Mouse (Mus musculus): ENCODE results near the gene Lsm7. TPM values are rescaled to one million over a fixed set of nuclear protein-coding genes. Genes with fewer than 3 reads are reported as not detected.
A peak's percentile ranks its signal among the peaks of the same experiment; 100 is the strongest.

The Lsm7 gene
- polyA plus RNA-seq, 1 experiment = 219 TPM

- Histone ChIP-seq H3K4me1 (peaks cover 75% of the 10 kb centered on the region), H3K36me3 (replicated peaks; ENCODE audit: low read length) (peaks cover 36% of the 10 kb centered on the region)
Measured at GRCm38 (mm10) chr10:80827870-80828420, 27.1 kb downstream of the Lsm7 start.

GRCm38 (mm10) chr10:80827063-80827869 is 27.7 kb downstream of the Lsm7 start:
- peaks cover under 1% of the 10 kb centered on the region for H3K27me3 ChIP-seq (replicated peaks)
- peaks cover 74% of the 10 kb centered on the region for H3K4me1 ChIP-seq
- H3K4me3 ChIP-seq (replicated peaks) = peak overlapping the region; percentile 93
- no peaks in the 10 kb centered on the region for H3K9me3 ChIP-seq
- peaks cover 36% of the 10 kb centered on the region for H3K36me3 ChIP-seq (replicated peaks; ENCODE audit: low read length)
- TF ChIP-seq GATA1 (IDR thresholded peaks at IDR 0.05; ENCODE audit: borderline replicate concordance, low read length) = no peak
- no peak for TF ChIP-seq FLI1 (IDR thresholded peaks at IDR 0.05; ENCODE audit: low read length)

More at GRCm38 (mm10) chr10:80827870-80828420, 27.1 kb downstream of the Lsm7 start:
- Histone ChIP-seq H3K4me3 (replicated peaks) (peak overlapping the region; percentile 93), H3K27me3 (replicated peaks) (peaks cover 4% of the 10 kb centered on the region), H3K9me3 (no peaks in the 10 kb centered on the region)
- TF ChIP-seq GATA1 (IDR thresholded peaks at IDR 0.05; ENCODE audit: borderline replicate concordance, low read length) (no peak), FLI1 (IDR thresholded peaks at IDR 0.05; ENCODE audit: low read length) (no peak)

GRCm38 (mm10) chr10:80826151-80827062 is 28.6 kb downstream of the Lsm7 start, which contains the start of gene Oaz1:
Gene Oaz1 (plus strand): TSS chr10:80826656.
- H3K4me1 ChIP-seq = peaks cover 71% of the 10 kb centered on the region
- H3K36me3 ChIP-seq (replicated peaks; ENCODE audit: low read length) = peaks cover 36% of the 10 kb centered on the region
- peak within 1 kb of the TSS; percentile 93 for H3K4me3 ChIP-seq (replicated peaks)
- no peaks in the 10 kb centered on the region for H3K9me3 ChIP-seq
- TF ChIP-seq GATA1 (IDR thresholded peaks at IDR 0.05; ENCODE audit: borderline replicate concordance, low read length) (no peak), FLI1 (IDR thresholded peaks at IDR 0.05; ENCODE audit: low read length) (no peak)
- H3K27me3 ChIP-seq (replicated peaks) = no peaks in the 10 kb centered on the region

- TF ChIP-seq GATA1 (IDR thresholded peaks at IDR 0.05; ENCODE audit: borderline replicate concordance, low read length) = no peak
- TF ChIP-seq FLI1 (IDR thresholded peaks at IDR 0.05; ENCODE audit: low read length) = no peak
- H3K27me3 ChIP-seq (replicated peaks) = no peaks in the 10 kb centered on the region
- H3K36me3 ChIP-seq (replicated peaks; ENCODE audit: low read length) = peaks cover 23% of the 10 kb centered on the region
- H3K9me3 ChIP-seq = no peaks in the 10 kb centered on the region
- H3K4me3 ChIP-seq (replicated peaks) = peak overlapping the region; percentile 21
- peaks cover 55% of the 10 kb centered on the region for H3K4me1 ChIP-seq
Measured at GRCm38 (mm10) chr10:80824827-80825226, 30.2 kb downstream of the Lsm7 start.

GRCm38 (mm10) chr10:80823847-80824643 is 31.0 kb downstream of the Lsm7 start:
- H3K4me3 ChIP-seq (replicated peaks) = peak overlapping the region; percentile 86
- peaks cover 54% of the 10 kb centered on the region for H3K4me1 ChIP-seq
- no peak for TF ChIP-seq FLI1 (IDR thresholded peaks at IDR 0.05; ENCODE audit: low read length)
- no peak for TF ChIP-seq GATA1 (IDR thresholded peaks at IDR 0.05; ENCODE audit: borderline replicate concordance, low read length)

GRCm38 (mm10) chr10:80823316-80823715 is 31.7 kb downstream of the Lsm7 start:
- no peaks in the 10 kb centered on the region for H3K27me3 ChIP-seq (replicated peaks)
- H3K9me3 ChIP-seq = no peaks in the 10 kb centered on the region
- TF ChIP-seq GATA1 (IDR thresholded peaks at IDR 0.05; ENCODE audit: borderline replicate concordance, low read length) = no peak
- TF ChIP-seq FLI1 (IDR thresholded peaks at IDR 0.05; ENCODE audit: low read length) = no peak
- H3K36me3 ChIP-seq (replicated peaks; ENCODE audit: low read length) = peaks cover 10% of the 10 kb centered on the region
- no peak overlapping the region for H3K4me3 ChIP-seq (replicated peaks)
- H3K4me1 ChIP-seq = peaks cover 57% of the 10 kb centered on the region

More at GRCm38 (mm10) chr10:80823847-80824643, 31.0 kb downstream of the Lsm7 start:
- Histone ChIP-seq H3K27me3 (replicated peaks) (no peaks in the 10 kb centered on the region), H3K36me3 (replicated peaks; ENCODE audit: low read length) (peaks cover 15% of the 10 kb centered on the region), H3K9me3 (no peaks in the 10 kb centered on the region)

GRCm38 (mm10) chr10:80822528-80822927 is 32.5 kb downstream of the Lsm7 start:
- H3K36me3 ChIP-seq (replicated peaks; ENCODE audit: low read length) = peaks cover 3% of the 10 kb centered on the region
- TF ChIP-seq FLI1 (IDR thresholded peaks at IDR 0.05; ENCODE audit: low read length) = no peak
- no peak for TF ChIP-seq GATA1 (IDR thresholded peaks at IDR 0.05; ENCODE audit: borderline replicate concordance, low read length)
- peaks cover 51% of the 10 kb centered on the region for H3K4me1 ChIP-seq
- peak overlapping the region; percentile 78 for H3K4me3 ChIP-seq (replicated peaks)
- H3K27me3 ChIP-seq (replicated peaks) = no peaks in the 10 kb centered on the region
- no peaks in the 10 kb centered on the region for H3K9me3 ChIP-seq

GRCm38 (mm10) chr10:80821991-80822390 is 33.0 kb downstream of the Lsm7 start:
- Histone ChIP-seq H3K36me3 (replicated peaks; ENCODE audit: low read length) (no peaks in the 10 kb centered on the region), H3K27me3 (replicated peaks) (no peaks in the 10 kb centered on the region), H3K9me3 (no peaks in the 10 kb centered on the region), H3K4me3 (replicated peaks) (peak overlapping the region; percentile 78), H3K4me1 (peaks cover 49% of the 10 kb centered on the region)
- no peak for TF ChIP-seq GATA1 (IDR thresholded peaks at IDR 0.05; ENCODE audit: borderline replicate concordance, low read length)
- no peak for TF ChIP-seq FLI1 (IDR thresholded peaks at IDR 0.05; ENCODE audit: low read length)

GRCm38 (mm10) chr10:80819406-80819805 is 35.6 kb downstream of the Lsm7 start:
- H3K36me3 ChIP-seq (replicated peaks; ENCODE audit: low read length) = no peaks in the 10 kb centered on the region
- no peaks in the 10 kb centered on the region for H3K9me3 ChIP-seq
- H3K4me3 ChIP-seq (replicated peaks) = no peak overlapping the region
- H3K27me3 ChIP-seq (replicated peaks) = peaks cover 2% of the 10 kb centered on the region
- H3K4me1 ChIP-seq = peaks cover 41% of the 10 kb centered on the region
- TF ChIP-seq FLI1 (IDR thresholded peaks at IDR 0.05; ENCODE audit: low read length) (no peak), GATA1 (IDR thresholded peaks at IDR 0.05; ENCODE audit: borderline replicate concordance, low read length) (no peak)
